Mouse (Mus musculus) c-Kit-positive CD71-positive TER-119-negative erythroid progenitor cells, embryonic 14.5 days (primary cell): ENCODE results near the gene Isx.

ENCODE experiments used
- DNase-seq: peaks from one replicate; pipeline ENCODE4 v3.0.0-alpha.2; 2013; ENCODE audit warnings: low read depth

Isx gene

DNA sequence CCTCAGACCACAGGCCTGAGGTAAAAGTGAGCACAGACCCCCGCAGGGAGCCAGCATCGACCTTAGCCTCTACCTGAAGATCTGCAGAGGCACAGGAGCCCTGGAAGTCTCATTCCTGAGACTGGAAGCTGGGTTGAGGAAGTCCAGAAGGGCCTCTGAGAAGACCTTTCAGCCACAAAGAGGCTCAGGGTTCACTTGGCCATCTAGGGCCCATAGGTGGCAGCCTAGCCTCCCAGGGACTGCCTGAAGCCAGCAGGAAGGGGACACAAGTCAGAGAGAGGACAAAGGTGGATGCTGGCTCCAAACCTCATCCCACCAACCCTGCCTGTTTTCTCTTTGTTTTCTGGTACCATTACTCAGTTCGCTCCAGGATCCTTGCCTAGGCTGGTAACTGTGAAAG, at the start of gene Isx:
TSS of gene Isx (plus strand) at position 234 of the 400 bp plus-strand sequence.
- no peak for DNase-seq

DNA sequence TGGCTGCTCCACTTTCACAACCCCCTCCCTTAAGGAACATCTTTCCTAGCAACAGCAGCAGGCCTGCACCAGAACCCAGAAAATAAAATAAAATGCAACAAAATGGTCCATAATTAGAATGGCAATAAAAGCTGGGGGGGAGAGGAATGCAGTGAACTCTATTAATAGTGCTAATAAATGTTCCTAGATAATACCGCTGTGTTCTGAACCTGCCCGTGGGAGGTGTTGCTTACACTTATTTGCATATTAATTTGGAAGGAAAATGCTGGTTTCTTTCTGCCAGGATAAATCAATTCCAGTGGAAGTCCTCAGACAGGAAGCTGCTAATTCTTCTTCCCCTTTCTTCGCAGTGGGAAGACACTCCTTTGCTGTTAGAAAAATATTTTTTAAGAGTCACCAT, 45.3 kb upstream of the Isx start:
- DNase-seq = no peak

DNA sequence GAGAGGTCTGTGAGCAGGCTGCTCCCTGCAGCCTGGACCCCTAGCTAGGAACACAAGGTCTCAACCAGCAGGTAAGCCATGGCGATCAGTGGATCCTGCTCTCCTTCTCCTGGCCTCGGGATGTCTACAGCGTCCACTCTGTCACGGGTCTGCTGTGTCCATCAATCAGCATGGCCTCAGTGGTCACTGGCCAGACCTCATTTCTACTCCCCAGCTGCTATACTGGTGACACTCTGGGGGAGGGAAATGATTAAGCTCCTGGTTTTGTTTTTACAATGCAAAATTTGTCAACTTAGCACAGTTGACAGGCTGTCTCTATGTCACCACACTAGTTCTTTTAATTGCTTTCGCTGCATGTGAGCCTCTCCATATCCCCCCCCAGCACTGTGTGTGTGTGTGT, 41.7 kb upstream of the Isx start:
- no peak for DNase-seq

DNA sequence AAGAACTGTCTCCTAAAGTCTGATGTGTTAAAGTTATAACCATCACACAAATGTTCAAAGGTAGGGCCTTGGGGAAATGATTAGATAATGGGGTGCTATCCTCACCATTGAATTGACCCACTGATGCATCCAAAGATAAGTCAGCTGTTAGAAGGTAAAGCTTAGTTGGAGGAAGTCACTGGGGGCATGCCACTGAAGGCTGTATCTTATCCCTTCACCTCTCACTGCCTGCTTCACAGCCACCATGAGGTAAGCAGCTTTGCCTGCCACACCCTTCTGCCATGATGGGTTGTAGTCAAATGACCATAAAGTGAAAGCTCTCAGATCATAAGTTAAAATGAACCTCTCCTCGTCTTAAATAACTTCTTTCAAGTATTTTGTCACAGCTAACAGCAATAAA, 38.7 kb upstream of the Isx start:
- no peak for DNase-seq

DNA sequence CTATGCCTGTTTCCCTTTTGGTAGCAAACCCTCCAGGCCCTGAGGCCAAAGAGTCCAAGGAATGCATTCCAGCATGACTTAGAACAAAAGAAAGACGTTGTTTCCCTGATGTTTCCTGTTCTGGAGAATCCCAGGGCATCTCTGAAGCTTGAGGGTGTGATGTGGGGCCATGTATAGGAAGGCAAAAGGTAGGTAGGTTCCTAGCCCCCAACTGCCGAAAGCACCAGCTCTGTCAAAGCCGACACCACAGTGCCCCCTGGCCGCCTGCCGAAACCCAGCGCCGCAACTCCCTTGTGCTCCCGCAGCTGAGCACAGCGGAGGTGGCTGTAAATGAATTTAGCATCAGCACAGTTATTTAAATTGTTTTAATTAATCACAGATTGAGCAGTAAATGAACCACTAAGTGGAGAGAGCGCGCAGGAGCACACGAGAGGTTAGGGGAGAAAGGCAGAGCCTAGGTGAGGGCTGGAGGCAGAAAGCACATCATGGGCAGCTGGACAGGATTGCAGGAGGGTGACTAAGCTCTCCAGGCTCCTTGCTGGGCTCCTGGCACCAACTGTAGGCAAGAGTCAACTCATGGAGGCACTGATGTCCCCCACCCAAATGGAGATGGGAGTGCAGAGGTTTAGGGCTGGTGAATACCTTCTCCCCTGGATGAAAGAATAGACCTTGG, 25.5 kb upstream of the Isx start:
- DNase-seq = no peak

DNA sequence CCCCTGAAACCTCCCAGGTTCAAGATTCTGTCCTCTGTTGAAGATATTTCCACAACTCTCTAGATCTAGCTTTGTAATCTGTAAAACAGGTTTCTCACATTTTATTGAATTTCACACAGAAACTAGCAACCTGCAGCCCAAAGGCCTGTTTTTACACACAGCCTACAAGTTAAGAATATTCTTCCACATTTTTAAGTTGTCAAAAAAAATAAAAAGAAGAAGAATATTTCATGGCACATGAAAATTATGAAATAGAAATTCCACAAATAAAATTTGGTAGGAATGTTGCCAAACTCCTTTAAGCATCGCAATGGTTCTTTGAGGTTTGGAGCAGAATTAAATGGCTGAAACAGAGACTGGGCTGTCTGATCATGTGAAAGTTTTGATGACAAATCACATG, 24.3 kb upstream of the Isx start:
- no peak for DNase-seq

DNA sequence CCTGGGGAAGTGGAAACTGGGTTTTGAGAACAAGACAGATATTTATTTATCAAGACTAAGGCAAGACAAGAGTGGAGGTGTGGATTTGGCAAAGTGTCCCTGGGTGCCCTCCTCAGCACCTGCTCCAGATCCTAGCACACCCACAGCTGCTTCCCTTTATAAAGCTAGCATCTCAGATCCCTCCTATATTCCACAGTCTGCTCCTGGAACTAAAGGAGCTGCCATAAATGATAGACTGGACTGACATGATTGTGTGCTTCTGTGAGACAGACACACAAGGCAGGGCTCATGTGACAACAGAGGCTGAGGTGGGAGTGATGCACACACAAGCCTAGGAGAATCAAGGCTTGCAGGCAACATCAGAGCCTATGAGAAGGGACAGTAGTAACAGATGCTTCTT, 22.0 kb upstream of the Isx start:
- DNase-seq = no peak

DNA sequence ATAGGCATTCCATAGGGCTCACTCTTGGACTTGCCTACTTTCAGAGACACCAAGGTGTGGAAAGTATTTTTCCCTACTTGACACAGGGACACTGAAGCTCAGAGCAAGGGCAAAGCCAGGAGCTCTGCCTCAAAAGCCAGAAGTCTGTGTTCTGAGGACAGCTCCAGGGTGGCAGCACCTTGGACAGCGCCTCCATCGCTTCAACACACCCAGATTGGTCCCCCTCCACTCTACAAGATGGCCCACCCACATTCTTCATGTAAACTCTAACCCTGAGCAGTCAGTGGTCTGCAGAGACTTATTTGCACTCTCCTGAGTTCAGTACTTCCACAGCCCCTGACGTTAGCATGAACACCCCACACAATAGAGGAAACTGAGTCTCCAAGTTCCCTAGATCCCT, 21.1 kb upstream of the Isx start:
- no peak for DNase-seq

DNA sequence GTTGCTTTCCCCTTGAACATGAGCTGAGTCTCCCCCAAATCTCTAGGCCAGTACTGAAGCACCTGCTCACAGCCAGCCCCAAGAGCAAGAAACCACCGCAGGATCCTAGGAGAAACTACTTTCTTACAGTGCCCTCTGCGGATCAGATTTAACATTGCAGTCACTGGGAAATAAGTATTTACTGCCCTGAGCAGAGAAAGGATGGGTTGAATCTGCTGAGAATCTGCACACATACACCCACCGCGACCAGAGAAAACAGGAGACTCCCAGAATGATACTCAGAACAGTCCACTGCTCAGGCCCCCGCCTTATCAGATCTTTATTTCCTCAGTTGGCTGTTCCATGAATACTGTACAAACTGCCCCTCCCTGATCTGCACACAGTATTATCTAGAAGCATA, 19.5 kb upstream of the Isx start:
- no peak for DNase-seq

DNA sequence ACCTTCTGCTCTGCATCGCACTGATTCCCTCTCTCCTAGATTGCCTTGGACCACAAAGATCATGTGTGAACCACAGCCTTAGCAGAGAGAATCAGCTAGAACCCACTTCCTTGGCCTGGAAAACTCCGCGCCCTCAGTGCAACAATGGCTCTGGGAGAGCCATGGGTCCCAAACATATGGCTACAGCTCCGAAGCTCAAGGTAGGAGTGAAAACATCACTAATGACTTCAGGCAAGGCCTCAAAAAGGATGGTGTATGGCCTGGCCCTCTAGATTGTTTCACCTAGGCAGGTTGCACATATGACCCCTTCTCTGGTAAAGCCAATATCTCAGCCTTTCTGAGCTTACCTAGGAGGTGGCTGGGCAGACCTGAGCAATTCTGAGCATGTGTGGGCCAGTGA, 18.2 kb upstream of the Isx start:
- no peak for DNase-seq

DNA sequence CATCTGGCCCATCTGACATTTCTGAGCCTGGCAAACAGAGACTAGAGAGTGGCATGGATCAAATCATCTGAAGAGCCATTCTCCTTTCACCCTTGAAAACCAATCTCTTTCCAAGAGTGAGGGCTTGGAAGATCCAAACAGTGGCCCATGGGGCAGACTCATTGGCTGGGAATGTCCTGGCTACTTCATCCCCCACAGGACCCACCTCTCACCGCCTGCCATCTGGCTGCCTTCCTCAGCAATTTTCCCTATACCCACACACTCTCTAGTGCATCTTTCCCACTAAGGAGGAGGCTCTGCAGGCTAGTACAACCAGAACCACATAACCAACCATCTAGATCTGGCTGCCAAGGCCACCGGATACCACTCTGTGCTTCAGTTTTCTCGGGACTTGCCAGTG, 17.6 kb upstream of the Isx start:
- DNase-seq = no peak

DNA sequence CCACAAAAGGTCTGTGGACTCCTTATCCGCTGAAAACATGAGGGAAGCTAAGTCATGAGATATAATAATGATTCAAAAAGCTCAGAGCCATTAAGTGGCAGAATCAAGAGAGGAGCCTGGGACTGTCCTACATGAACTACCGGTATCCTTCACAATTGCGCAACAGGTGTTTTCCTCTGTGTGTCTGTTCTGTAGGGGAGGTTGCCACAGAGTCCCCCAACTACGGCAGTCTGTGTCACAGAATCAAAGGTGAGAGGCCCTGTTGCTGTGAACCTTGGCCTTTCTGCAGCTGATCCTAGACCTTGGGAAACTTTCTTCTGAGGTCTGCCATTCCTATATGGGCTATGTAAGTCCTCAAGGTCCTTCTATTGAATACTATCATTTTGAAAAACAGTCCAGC, 13.7 kb upstream of the Isx start:
- DNase-seq = no peak

DNA sequence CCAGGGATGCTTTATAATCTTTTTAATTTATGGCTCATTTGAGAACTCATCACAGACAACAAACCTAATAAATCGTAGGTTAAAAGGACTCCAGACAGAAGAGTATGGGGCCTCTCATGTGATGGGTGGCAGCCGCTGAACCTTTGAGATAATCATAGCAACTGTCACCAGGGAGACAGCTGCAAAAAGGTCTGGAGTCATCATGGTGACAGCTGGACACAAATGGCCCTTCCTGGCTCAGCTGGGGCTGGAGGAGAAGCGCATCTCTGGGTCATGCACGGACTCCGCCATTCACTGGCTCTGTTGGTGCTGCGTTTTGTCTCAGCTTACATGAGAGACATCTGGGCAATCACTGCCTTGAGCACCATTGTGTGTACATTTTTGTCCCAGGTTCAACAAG, 12.5 kb upstream of the Isx start:
- no peak for DNase-seq

DNA sequence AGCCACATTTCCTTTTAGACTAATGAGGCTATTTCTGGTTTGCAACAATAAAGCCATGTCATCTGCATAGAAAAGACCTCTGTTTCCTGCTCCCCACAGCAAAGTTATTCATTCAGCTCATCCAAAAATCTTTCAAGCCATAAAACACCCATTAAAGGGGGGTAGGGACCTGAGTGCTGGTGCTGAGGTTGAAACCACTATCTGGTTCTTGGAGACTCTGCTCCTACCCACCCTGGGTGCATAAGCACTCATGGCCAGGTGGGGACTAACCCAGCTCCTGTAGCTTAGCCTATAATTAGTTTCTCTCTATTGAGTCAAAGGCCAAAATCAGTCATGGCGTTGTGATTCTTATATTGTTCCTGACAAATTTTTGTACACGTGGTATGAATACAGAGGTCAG, 10.4 kb upstream of the Isx start:
- DNase-seq = no peak

DNA sequence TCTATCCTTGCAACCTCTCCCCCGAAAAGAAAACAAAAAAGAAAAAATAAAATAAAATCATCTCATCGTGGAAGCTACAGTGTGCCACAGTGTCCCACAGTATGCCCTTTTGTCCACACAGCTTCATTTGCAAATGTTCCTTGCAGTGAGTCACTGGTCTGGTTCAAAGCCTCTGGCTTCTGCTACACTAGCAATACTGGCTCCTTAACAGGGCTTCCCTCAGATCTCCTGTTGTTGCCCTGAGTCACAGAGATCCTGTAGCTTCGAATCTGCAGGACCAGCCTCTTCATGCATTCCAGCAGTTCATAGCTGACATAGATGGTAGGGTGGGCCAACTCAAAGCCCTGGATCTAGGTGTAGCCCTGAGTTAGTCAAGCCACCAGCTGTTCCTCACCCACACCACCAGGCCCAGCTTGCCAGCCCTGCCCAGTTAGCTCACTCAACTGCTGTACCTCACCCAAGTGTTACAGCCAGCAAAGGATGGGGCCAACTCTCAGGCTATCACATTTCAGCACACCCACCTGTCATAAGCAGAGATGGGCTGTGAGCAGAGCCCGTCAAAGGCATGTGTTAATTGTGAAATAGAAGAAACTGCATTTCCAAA, 2.5 kb upstream of the Isx start:
- no peak for DNase-seq

DNA sequence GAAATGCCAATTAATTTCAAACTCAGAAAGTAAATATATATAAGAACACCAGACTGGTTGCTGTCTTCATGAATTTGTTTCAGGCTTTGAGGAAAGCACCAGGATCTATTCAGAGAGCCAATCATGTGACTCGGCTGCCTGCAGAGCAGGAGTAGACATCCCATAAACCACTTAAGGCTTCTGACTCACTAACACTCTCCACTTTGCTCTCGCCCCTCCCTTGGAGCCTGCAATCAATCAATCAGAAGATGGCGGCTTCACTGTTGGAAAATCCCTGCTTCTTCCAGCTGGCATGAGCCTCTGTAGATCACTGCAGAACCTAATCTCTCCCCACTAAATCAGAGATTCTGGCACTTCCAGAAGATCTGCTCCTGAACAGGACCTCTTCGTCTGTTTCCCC, 1.3 kb upstream of the Isx start:
- DNase-seq = no peak

DNA sequence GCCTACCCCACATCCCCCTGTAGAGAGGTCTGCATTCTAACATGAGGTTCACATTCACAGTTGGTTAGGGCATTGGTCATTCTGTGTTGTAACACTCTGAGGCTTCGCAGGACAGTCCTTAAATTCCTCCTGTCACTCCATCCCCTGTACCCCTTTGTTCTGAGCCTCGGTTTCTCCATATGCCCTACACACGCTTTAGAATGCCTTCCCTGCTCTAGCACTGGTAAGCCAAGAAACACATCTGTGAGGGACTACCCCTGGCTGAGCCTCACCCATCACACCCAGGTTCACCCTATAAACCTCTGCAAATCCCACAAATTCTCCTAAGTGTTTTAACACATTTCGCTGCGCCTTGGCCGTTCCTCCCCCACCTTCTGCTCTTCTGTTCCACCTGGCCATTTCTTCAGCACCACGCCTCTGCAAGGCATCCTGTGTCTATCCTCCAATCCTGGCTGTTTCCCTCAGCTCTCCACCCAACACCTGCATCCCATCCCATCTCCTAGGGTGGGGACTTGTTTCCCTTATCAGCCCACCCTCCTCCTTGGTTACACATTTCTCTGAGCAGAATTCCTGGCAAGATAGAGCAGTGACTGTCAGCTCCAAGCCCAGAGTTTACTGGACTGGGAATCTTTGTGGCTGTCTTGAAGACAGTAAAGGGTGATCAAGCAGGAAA, 686 bp upstream of the Isx start:
- DNase-seq = no peak

DNA sequence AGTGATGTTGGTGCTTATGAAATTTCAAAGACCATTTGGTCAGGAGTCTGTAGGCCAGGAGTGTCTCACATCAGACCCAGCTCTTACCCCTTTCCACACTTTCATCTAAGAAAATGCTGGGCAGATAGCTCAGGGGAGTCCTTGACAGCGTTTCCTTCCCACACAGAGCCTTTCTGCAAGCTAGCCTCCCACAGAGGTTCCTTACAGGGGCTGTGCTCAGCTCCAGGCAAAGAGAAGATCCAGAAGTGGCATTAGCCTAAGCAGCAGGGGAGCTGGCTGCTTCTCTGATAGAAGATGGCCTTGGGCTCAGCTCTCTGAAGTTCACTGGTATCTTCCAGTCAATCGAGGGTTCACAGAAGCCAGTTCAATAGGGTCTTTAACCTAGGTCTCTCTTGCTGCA, 1.6 kb downstream of the Isx start:
- no peak for DNase-seq

DNA sequence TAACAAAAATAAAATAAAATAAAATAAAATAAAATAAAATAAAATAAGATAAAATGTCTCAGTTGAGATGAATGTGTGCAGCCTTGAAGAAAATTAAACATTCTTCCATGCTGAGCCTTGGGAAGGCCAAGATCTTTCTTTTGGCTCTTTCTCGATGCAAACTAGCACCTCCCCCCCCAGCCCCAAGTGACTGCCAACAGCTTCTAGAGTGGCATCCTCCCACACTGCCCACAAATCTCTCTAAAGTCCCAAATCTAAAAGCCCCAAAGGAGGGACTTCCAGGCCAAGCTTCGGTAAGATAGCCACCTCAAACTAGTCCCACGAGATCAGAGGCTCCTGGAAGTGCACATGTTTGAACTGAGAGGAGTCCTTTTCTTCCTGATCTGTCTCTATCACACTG, 5.7 kb downstream of the Isx start:
- DNase-seq = no peak

DNA sequence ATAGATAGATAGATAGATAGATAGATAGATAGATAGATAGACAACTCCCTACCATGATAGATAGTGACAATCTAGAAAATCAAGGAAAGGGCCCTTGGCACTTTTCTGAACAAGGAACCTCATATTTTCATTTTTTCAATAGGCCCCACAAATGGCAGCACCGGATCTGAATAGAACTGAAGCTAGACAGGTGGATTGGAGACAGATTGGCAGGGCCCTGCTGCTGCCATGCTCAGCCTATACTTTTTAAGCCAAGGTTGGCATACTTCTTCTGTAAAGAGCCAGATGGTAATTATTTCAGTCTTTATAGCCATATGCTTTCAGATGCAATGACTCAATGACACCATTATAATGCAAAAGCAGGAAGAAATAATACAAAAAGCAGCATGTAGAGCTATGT, 15.8 kb downstream of the Isx start:
- DNase-seq = no peak

DNA sequence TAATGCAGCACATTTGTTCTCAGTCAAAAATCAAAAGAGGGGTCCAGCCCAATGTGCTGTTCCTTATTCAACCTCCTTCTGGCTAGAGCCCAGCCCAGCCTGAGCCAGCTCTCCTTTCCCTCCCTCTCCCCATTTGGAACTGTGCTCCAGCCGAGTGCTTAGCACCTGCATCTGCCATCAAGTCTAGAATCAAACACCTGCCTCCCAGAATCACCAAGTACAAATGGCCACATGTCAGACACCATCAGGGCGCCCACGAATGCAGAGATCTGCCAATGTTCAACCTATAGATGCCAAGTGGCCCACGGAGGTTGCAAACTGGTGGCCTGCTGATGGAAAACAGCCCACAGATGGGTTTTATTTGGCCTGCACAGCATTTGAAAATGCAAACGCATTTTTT, 18.1 kb downstream of the Isx start:
- no peak for DNase-seq

DNA sequence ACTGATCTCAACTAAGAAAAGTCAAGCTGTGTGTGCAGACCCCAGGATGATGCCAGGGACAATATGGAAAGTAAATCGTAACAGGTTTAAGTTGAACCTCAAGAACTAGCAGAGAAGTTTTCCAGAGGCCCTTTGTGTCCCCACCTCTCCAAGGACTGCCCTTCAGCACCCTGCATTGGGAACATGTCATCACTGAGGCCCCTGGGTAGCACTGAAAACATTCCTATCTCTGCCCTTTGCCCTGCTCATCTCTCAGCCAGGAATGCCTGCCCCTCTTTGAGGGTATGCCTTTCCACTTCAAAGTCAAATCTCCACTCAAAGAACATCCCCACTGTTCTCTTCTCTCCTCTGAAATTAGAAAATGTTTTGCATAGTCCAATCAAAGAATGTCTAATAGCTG, 23.3 kb downstream of the Isx start:
- DNase-seq = no peak

DNA sequence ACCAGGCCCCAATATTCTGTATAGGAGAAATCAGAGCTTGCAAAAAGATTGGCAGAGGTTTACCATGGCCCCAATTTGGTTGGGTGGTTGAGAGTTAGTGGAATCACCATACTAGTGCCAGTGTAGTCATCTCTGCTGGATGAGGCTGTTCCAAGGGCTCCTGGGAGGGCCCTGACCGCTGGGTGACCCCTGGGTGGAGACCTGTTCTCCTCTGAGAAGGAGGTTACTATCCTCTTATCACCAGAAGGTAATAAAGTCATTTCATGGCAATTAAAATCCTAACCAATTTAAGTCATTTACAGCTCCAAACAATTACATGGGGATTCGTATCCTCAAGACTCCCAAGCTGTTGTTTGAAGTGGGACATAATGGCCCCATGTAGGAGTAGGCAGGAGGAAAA, 24.3 kb downstream of the Isx start:
- no peak for DNase-seq

DNA sequence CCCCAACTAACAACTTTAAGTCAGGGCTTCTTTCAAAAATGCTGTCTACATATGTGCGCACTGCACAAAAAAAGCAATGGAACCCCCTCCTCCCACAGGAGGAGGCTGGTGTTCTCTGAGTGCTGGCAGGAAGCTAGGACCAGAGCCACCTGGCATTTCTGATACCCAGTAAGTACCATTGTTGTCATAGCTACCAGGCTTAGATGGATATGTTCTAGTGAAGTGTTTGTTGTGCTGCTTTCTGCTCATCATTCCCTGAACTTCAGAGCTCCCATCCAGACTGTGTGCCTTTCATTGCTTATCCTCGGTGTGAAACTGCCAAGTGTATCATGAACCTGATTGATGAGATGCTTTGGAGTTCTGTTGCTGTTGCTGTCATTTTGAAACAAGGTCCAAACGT, 26.8 kb downstream of the Isx start:
- DNase-seq = no peak
